Mouse (Mus musculus) midbrain, postnatal 0 days (tissue): ENCODE data around the gene Hist1h2af. TPM values are rescaled to one million over a fixed set of nuclear protein-coding genes. Genes with fewer than 3 reads are reported as not detected.

Experiments
- ATAC-seq: fragments of 200-750 bp; cut with Nextera tagmentation; 2 replicates; pipeline ENCODE4 v1.8.0; 2017; ENCODE audit warnings: moderate number of reproducible peaks, mild to moderate bottlenecking, moderate TSS enrichment, moderate library complexity; ENCODE audit not compliant: low FRiP score
- DNase-seq: peaks from one replicate; pipeline ENCODE4 v3.0.0-alpha.2; 2015; ENCODE audit warnings: low spot score
- H3K27ac ChIP-seq: fragments of 300-500 bp; sonication (generic); 2 replicates; pipeline ENCODE4 v1.5.1; 2014; ENCODE audit warnings: low read depth, mild to moderate bottlenecking, low read length, mixed read lengths
- H3K27me3 ChIP-seq: fragments of 300-500 bp; sonication (generic); 2 replicates; pipeline ENCODE4 v1.6.1; 2014; ENCODE audit warnings: low read length, control low read depth, mixed read lengths; ENCODE audit not compliant: insufficient read depth
- H3K36me3 ChIP-seq: fragments of 300-500 bp; sonication (generic); 2 replicates; pipeline ENCODE4 v1.6.1; 2014; ENCODE audit warnings: low read length, control low read depth, mixed read lengths; ENCODE audit not compliant: insufficient read depth
- H3K4me1 ChIP-seq: fragments of 300-500 bp; sonication (generic); 2 replicates; pipeline ENCODE4 v1.6.1; 2014; ENCODE audit warnings: mild to moderate bottlenecking, control low read depth, antibody characterized with exemption, low read length, mixed read lengths; ENCODE audit not compliant: insufficient read depth
- H3K4me2 ChIP-seq: fragments of 300-500 bp; sonication (generic); 2 replicates; pipeline ENCODE4 v1.6.1; 2014; ENCODE audit warnings: low read depth, mild to moderate bottlenecking, low read length, mixed read lengths; ENCODE audit not compliant: poor library complexity, severe bottlenecking
- H3K4me3 ChIP-seq: fragments of 300-500 bp; sonication (generic); 2 replicates; pipeline ENCODE4 v1.5.1; 2014; ENCODE audit warnings: low read depth, mild to moderate bottlenecking, low read length, moderate library complexity
- H3K9ac ChIP-seq: fragments of 300-500 bp; sonication (generic); replicated peaks from 2 replicates; pipeline ENCODE4 v1.6.1; 2014; ENCODE audit warnings: mild to moderate bottlenecking, low read length, moderate library complexity, mixed read lengths; ENCODE audit not compliant: poor library complexity, severe bottlenecking
- H3K9me3 ChIP-seq: fragments of 300-500 bp; sonication (generic); 2 replicates; pipeline ENCODE4 v1.6.1; 2016; ENCODE audit warnings: low read length, control low read depth
- CTCF ChIP-seq: IDR thresholded peaks from 2 replicates; pipeline ENCODE4 v1.5.1; 2016; ENCODE audit warnings: antibody characterized with exemption, mild to moderate bottlenecking
- WGBS: fragments of 180-500 bp; shearing (Covaris S2); extraction: QIAGEN DNeasy Blood & Tissue Kit; methylation state at CpG from one replicate; pipeline ENCODE4 v1.1.7; 2014; 5-methylcytosine and 5-hydroxymethylcytosine counted together
- polyA plus RNA-seq: library from polyadenylated mRNA; unstranded; fragments of >200 nt; fragmentation: Nextera tagmentation; extraction: Ambion mirVana; gene quantifications from 2 replicates; pipeline ENCODE4 v1.2.1, GENCODE M21; 2015
- total RNA-seq: library from RNA; depleted of rRNA; stranded (reverse); fragments of >200 nt; gene quantifications from 2 replicates; pipeline ENCODE4 v1.2.3, GENCODE M21; 2014

Gene Hist1h2af
- total and polyA plus RNA-seq, 2 experiments from 2014 or later: 0.54 to 293 TPM

DNA sequence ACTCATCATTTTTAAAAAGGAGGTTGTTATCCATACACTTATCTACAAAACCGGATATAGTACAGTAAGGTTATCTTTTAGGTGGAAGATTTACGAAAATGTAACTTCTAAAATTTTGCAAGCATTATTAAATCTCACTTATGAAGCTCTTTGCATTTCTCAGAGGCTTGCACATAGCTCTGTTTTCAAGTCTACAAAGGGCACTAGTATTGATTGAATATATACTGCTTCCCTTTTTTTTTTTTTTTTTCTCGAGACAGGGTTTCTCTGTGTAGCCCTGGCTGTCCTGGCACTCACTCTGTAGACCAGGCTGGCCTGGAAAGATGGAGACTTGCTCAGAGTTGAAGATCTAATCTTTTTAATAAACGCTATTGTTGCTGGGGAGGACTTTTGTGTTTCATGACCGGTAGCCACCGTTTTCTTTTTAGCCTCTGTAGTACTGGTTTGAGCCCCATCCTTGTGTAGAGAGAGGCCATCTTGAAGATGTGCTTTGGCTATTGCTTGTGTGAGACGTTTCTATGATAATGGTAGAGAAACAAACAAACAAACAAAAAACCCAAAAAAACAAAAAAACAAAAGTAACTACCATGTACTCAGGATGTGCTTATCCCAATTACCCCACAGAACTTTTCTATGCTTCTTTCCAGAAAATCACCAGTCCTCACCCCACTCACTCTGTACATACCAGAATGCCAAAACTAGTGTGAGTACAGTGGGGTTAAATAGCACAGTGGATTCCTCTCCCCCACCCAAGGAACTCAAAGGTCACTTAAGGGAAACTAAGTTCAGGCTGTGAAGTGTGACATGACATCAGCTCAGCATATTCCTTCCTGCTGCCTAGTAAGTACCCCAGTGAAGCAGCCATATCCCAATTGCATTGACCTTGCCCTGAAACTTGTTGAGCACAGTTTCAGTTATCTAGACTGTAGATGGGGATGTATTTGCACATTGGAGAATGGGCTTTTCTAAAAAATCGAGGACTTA lies 18.5 kb downstream of the Hist1h2af start:
- DNase-seq (no peak), ATAC-seq (no peak)
- H3K9me3 ChIP-seq: no peaks in the 10 kb centered on the region
- TF ChIP-seq CTCF: no peak
- H3K9ac ChIP-seq: no peak overlapping the region
- peaks cover 7% of the 10 kb centered on the region; the same call in 1 of the 2 replicates for H3K4me1 ChIP-seq
- peak overlapping the region; percentile 59 for H3K4me2 ChIP-seq
- no peaks in the 10 kb centered on the region for H3K36me3 ChIP-seq
- peak overlapping the region; percentile 42 for H3K4me3 ChIP-seq
- no peaks in the 10 kb centered on the region for H3K27me3 ChIP-seq
- WGBS: 49% methylated on average over 8 of the region's 8 CpGs
- peak overlapping the region; percentile 77; the same call in 1 of the 2 replicates for H3K27ac ChIP-seq

DNA sequence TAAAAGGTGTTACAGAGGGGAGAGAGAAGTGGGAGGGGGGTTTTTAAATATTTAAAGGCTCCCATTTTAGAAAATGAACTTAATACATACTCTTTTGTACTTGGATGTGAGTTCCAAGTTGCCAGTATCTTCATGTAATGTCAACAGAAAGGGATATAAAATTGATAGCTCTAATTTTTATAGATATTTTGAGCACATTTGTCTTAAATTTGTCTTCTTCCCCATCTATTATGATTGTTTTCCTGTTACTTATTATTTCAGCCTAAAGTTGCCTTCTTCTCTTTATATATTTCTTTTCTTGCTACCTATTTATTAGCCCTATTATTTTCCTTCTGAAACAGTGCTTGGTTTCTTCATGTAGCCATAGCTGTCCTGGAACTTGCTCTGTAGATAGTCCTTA lies 19.3 kb downstream of the Hist1h2af start, which contains the start of gene Hist1h1d:
Hist1h1d (plus strand) TSS at position 301 of the 400 bp plus-strand sequence.
- no peak within 1 kb of the TSS for H3K4me3 ChIP-seq
- no peak within 1 kb of the TSS for H3K27ac ChIP-seq
- no peak within 1 kb of the TSS for H3K9ac ChIP-seq
- ATAC-seq (no peak), DNase-seq (no peak)
- no peaks in the 10 kb centered on the region for H3K27me3 ChIP-seq
- no peaks in the 10 kb centered on the region for H3K9me3 ChIP-seq
- 0 out of 2 replicates have a peak within 1 kb of the TSS, but pooled peaks have one; percentile 59 for H3K4me2 ChIP-seq
- no peaks in the 10 kb centered on the region for H3K36me3 ChIP-seq
- no peak for TF ChIP-seq CTCF
- peaks cover 7% of the 10 kb centered on the region; the same call in 1 of the 2 replicates for H3K4me1 ChIP-seq

DNA sequence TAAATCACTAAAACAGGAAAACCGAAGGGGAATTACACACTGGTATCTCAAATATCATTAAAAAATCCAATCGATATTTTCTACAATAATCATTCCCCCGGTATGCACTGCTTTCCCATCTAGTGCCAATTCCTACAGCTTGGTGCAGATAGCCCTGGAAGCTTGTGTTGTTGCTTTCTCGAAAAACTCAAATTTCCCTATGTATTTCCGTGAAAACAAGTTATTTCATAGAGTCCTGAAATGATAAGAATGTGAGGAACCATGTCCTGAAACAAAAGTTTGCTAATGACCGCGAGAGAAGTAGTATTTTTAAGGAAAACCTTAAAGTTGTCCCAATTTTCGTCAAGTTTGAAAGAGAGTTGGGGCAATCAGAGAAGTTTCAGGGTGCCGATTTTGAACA lies 20.7 kb downstream of the Hist1h2af start:
- H3K36me3 ChIP-seq: no peaks in the 10 kb centered on the region
- WGBS: 18% methylated on average over 9 of the region's 9 CpGs
- no peak for TF ChIP-seq CTCF
- peaks cover 7% of the 10 kb centered on the region; the same call in 1 of the 2 replicates for H3K4me1 ChIP-seq
- H3K27ac ChIP-seq: 0 out of 2 replicates have a peak overlapping the region, but pooled peaks have one; percentile 43
- no peak overlapping the region for H3K9ac ChIP-seq
- ATAC-seq: no peak
- DNase-seq: no peak
- H3K4me3 ChIP-seq: peak overlapping the region; percentile 48
- peak overlapping the region; percentile 97 for H3K4me2 ChIP-seq
- H3K9me3 ChIP-seq: no peaks in the 10 kb centered on the region
- no peaks in the 10 kb centered on the region for H3K27me3 ChIP-seq

DNA sequence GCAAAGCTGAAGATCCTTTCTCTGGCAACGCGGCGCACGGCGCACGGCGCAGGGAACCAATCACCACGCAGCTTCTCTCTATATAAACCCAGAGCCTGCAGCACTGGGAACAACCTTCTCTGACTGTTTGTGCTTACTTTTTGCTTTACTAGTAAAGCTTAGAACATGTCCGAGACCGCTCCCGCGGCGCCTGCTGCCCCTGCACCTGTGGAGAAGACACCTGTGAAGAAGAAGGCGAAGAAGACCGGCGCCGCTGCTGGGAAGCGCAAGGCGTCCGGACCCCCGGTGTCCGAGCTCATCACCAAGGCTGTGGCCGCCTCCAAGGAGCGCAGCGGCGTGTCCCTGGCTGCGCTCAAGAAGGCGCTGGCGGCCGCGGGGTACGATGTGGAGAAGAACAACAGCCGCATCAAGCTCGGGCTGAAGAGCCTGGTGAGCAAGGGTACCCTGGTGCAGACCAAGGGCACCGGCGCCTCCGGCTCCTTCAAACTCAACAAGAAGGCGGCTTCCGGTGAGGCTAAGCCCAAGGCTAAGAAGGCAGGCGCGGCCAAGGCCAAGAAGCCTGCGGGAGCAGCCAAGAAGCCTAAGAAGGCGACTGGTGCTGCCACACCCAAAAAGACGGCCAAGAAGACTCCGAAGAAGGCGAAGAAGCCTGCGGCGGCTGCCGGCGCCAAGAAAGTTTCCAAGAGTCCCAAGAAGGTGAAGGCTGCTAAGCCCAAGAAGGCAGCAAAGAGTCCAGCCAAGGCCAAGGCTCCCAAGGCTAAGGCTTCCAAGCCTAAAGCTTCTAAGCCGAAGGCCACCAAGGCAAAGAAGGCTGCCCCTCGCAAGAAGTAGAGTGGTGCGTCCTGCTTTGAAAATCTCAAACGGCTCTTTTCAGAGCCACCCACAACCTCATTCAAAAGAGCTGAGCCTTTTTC lies 21.5 kb downstream of the Hist1h2af start:
- peaks cover 7% of the 10 kb centered on the region; the same call in 1 of the 2 replicates for H3K4me1 ChIP-seq
- ATAC-seq (peak; percentile 71), DNase-seq (peak; percentile 84)
- WGBS: under 1% methylated on average over 54 of the region's 54 CpGs
- no peaks in the 10 kb centered on the region for H3K27me3 ChIP-seq
- H3K9me3 ChIP-seq: no peaks in the 10 kb centered on the region
- peak overlapping the region; percentile 51 for H3K9ac ChIP-seq
- no peak for TF ChIP-seq CTCF
- no peaks in the 10 kb centered on the region for H3K36me3 ChIP-seq
- peak overlapping the region; percentile 70 for H3K27ac ChIP-seq
- H3K4me3 ChIP-seq: peak overlapping the region; percentile 48
- peak overlapping the region; percentile 97 for H3K4me2 ChIP-seq

DNA sequence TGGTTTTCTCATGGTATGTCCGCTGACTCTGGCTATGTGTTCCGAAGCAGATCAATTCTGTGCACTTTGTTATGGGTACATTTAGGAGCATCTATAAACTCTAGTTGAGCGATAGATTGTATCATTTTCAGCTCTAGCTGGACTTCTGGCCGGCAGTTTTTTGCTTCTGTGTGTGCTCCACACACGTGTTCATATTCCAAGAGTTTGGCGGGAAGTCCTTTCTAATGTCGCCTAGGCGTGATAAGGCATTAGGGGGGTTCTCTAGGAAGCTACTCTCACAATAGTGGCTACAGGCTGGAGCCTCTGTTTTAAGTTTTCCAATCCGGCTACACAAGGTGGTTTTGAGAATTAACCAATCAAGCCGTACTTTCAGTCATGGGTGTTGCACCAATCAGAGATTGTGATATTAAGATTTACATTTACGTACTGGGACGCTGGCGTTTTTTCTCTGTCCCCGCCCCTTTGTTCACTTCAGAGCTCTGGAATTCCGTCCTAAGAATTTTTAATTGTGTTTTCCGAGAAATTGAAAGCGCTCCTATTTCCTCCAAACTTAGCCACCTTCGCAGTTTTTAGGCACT lies 22.2 kb downstream of the Hist1h2af start:
- H3K27me3 ChIP-seq: no peaks in the 10 kb centered on the region
- under 1% methylated on average over 18 of the region's 18 CpGs for WGBS
- DNase-seq (peak; percentile 97), ATAC-seq (peak; percentile 76)
- H3K36me3 ChIP-seq: no peaks in the 10 kb centered on the region
- H3K4me2 ChIP-seq: peak overlapping the region; percentile 97
- H3K4me3 ChIP-seq: peak overlapping the region; percentile 48
- H3K27ac ChIP-seq: peak overlapping the region; percentile 70
- peaks cover 3% of the 10 kb centered on the region; the same call in 1 of the 2 replicates for H3K4me1 ChIP-seq
- H3K9me3 ChIP-seq: no peaks in the 10 kb centered on the region
- H3K9ac ChIP-seq: peak overlapping the region; percentile 51
- no peak; the same call in 1 of the 2 replicates for TF ChIP-seq CTCF
